Mouse (Mus musculus) heart, adult 2 months (tissue): ENCODE data around the gene Stmn1. TPM values are rescaled to one million over a fixed set of nuclear protein-coding genes. Genes with fewer than 3 reads are reported as not detected.
A peak's percentile ranks its signal among the peaks of the same experiment; 100 is the strongest.

ENCODE experiments used
- DNase-seq, 2 experiments: peaks; one replicate each; pipeline ENCODE4 v3.0.0; 2021
- H3K27ac ChIP-seq: fragments of 200-600 bp; 2 replicates; pipeline ENCODE4 v1.8.1; 2022
- H3K27me3 ChIP-seq: fragments of 200-500 bp; 2 replicates; pipeline ENCODE4 v1.6.1; 2012; ENCODE audit warnings: mild to moderate bottlenecking, low read length, inconsistent platforms, mixed read lengths; ENCODE audit not compliant: control insufficient read depth, insufficient read depth
- H3K36me3 ChIP-seq: fragments of 200-500 bp; 2 replicates; pipeline ENCODE4 v1.6.1; 2012; ENCODE audit warnings: low read length, inconsistent platforms; ENCODE audit not compliant: control insufficient read depth, insufficient read depth
- H3K4me1 ChIP-seq: fragments of 200-500 bp; 2 replicates; pipeline ENCODE4 v1.6.1; 2011; ENCODE audit warnings: low read length; ENCODE audit not compliant: control insufficient read depth, insufficient read depth
- H3K4me3 ChIP-seq: fragments of 200-600 bp; 2 replicates; pipeline ENCODE4 v1.8.1; 2022
- H3K79me2 ChIP-seq: fragments of 200-500 bp; replicated peaks from 2 replicates; pipeline ENCODE4 v1.6.1; 2012; ENCODE audit warnings: mild to moderate bottlenecking, inconsistent platforms, low read length, moderate library complexity, mixed read lengths; ENCODE audit not compliant: control insufficient read depth, insufficient read depth
- H3K9ac ChIP-seq: fragments of 200-500 bp; 2 replicates; pipeline ENCODE4 v1.6.1; 2012; ENCODE audit warnings: low read depth, mild to moderate bottlenecking, control low read depth, inconsistent platforms, low read length, mixed read lengths
- CTCF ChIP-seq: fragments of 200-600 bp; IDR thresholded peaks from 2 replicates; pipeline ENCODE4 v1.8.1; 2022; ENCODE audit warnings: antibody characterized with exemption, mild to moderate bottlenecking, moderate library complexity
- EP300 ChIP-seq: fragments of 200-500 bp; IDR thresholded peaks from 2 replicates; pipeline ENCODE4 v1.6.1; 2011; ENCODE audit warnings: low read depth, low read length, control low read depth; ENCODE audit not compliant: insufficient read depth
- POLR2A ChIP-seq: fragments of 200-500 bp; IDR thresholded peaks from 2 replicates; pipeline ENCODE4 v1.6.1; 2011; ENCODE audit warnings: mild to moderate bottlenecking, low read depth, low read length, control low read depth; ENCODE audit not compliant: insufficient read depth
- WGBS: fragments of 180-500 bp; shearing (Covaris S2); methylation state at CpG from one replicate; pipeline ENCODE4 v1.1.7; 2018; 5-methylcytosine and 5-hydroxymethylcytosine counted together
- intact Hi-C: fragments of 180-260 bp; cut with DNase I; formaldehyde crosslinking; loops from one replicate; pipeline ENCODE4 v1.15.1; 2025
- polyA plus RNA-seq: library from polyadenylated mRNA; depleted of rRNA; stranded (reverse); fragments of >200 nt; gene quantifications from 2 replicates; pipeline ENCODE4 v1.2.3, GENCODE M21; 2012
- total RNA-seq, 2 experiments: library from RNA; stranded (reverse); gene quantifications; 2 replicates each; pipeline ENCODE4 v1.2.3; 2021

Stmn1 gene
- total and polyA plus RNA-seq, 3 experiments: 10.9 to 23.0 (median 20.1) TPM

DNA sequence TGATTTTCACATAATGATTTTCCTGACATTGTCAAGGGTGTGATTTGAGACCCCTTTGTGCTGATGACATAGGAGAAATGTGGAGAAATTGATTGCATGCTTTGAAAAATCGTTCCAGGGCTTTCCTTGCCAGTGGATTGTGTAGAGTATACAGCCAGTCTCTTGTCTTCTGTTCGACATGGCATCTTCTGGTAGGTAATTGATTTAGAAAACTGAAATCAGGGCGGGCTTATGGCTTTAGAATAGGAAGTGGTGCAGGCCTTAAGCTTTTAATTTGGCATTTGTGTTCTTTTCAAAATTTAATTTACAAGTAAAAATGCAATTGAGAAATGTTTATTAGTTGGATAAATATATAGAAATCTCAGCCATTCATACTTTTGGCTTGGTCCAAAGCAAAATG, 1.9 kb downstream of the Stmn1 start:
- H3K27ac ChIP-seq: no peak overlapping the region
- no peaks in the 10 kb centered on the region for H3K27me3 ChIP-seq
- no peaks in the 10 kb centered on the region for H3K36me3 ChIP-seq
- no peak overlapping the region for H3K9ac ChIP-seq
- no peak for DNase-seq
- intact Hi-C loops: loop anchor here (2.0 to 5.0 kb wide), 2 partner anchors 73 to 223 kb away; partner anchors contain the start of genes Gm30191, Pafah2 and Zfp593
- H3K4me3 ChIP-seq: no peak overlapping the region
- no peaks in the 10 kb centered on the region for H3K4me1 ChIP-seq
- TF ChIP-seq POLR2A: no peak
- TF ChIP-seq EP300: no peak
- TF ChIP-seq CTCF: no peak
- WGBS: 79% methylated on average over 3 of the region's 3 CpGs
- no peaks in the 10 kb centered on the region for H3K79me2 ChIP-seq

DNA sequence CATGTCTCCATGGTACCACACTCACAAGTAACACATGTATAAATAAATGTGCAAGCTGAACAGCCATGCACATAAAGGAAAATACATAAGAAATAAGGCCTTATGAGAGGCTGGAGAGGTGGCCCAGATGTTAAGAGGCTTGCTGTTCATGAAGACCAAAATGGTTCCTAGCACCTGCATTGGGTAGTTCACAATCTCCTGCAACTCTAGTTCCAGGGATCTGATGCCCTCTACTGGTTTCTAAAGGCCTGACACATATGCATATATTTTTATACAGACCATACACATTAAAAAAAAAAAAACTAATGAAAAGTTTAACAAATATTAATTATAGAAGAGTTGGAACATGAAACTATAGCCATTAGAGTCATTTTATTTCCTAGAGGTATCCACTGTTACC, 3.3 kb downstream of the Stmn1 start:
- Histone ChIP-seq H3K4me1 (no peaks in the 10 kb centered on the region), H3K27me3 (no peaks in the 10 kb centered on the region), H3K36me3 (no peaks in the 10 kb centered on the region), H3K9ac (no peak overlapping the region), H3K4me3 (no peak overlapping the region), H3K79me2 (no peaks in the 10 kb centered on the region), H3K27ac (no peak overlapping the region)
- DNase-seq: no peak
- TF ChIP-seq EP300 (no peak), CTCF (peak; percentile 49)
- intact Hi-C loops: no loop called here

DNA sequence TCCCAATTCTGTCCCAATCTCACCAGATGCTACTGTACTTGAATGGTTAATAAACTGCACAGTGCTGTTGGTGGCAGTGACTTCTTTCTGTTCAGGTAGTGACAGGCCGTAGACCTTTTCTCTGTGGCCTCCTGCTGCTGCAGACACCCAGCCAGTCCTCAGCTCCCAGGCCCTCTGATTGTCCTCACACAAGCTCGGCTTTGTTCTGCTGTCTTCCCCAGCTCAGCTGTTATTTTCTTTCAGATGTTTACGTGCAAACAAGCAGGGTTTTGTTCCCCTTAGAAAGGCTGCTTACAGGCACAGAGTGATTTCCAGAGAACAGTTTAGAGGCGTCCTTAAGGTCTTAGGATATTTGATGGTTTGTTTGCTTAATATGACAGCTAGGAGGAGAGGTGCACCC, 5.6 kb downstream of the Stmn1 start:
- intact Hi-C loops: no loop called here
- H3K4me3 ChIP-seq: no peak overlapping the region
- TF ChIP-seq POLR2A (no peak), EP300 (no peak), CTCF (no peak)
- no peaks in the 10 kb centered on the region for H3K27me3 ChIP-seq
- H3K27ac ChIP-seq: no peak overlapping the region
- H3K4me1 ChIP-seq: peaks cover 2% of the 10 kb centered on the region
- no peak overlapping the region for H3K9ac ChIP-seq
- 90% methylated on average over 4 of the region's 4 CpGs for WGBS
- H3K36me3 ChIP-seq: no peaks in the 10 kb centered on the region
- H3K79me2 ChIP-seq: no peaks in the 10 kb centered on the region
- no peak for DNase-seq

- DNase-seq: no peak
- TF ChIP-seq POLR2A (no peak), CTCF (no peak), EP300 (no peak)
- H3K27ac ChIP-seq: no peak overlapping the region
- peaks cover 2% of the 10 kb centered on the region for H3K4me1 ChIP-seq
- H3K9ac ChIP-seq: no peak overlapping the region
- H3K36me3 ChIP-seq: no peaks in the 10 kb centered on the region
- no peaks in the 10 kb centered on the region for H3K27me3 ChIP-seq
- no peak overlapping the region for H3K4me3 ChIP-seq
- intact Hi-C loops: no loop called here
- 81% methylated on average over 8 of the region's 8 CpGs for WGBS
- no peaks in the 10 kb centered on the region for H3K79me2 ChIP-seq
Measured at GRCm38 (mm10) chr4:134474240-134474639, 6.1 kb downstream of the Stmn1 start.

GRCm38 (mm10) chr4:134476899-134477298, 8.8 kb downstream of the Stmn1 start:
- Histone ChIP-seq H3K4me3 (no peak overlapping the region), H3K9ac (no peak overlapping the region), H3K27ac (no peak overlapping the region), H3K79me2 (no peaks in the 10 kb centered on the region), H3K4me1 (peaks cover 2% of the 10 kb centered on the region), H3K36me3 (no peaks in the 10 kb centered on the region), H3K27me3 (no peaks in the 10 kb centered on the region)
- TF ChIP-seq POLR2A (no peak), CTCF (no peak), EP300 (no peak)
- intact Hi-C loops: no loop called here
- no peak for DNase-seq
- WGBS: 87% methylated on average over 8 of the region's 8 CpGs

- no peak overlapping the region for H3K27ac ChIP-seq
- peak overlapping the region; percentile 20; the same call in 1 of the 2 replicates for H3K9ac ChIP-seq
- no peaks in the 10 kb centered on the region for H3K27me3 ChIP-seq
- no peaks in the 10 kb centered on the region for H3K79me2 ChIP-seq
- peak; percentile 86 to 95 for DNase-seq
- no peaks in the 10 kb centered on the region for H3K36me3 ChIP-seq
- H3K4me3 ChIP-seq: no peak overlapping the region
- peaks cover 2% of the 10 kb centered on the region for H3K4me1 ChIP-seq
- intact Hi-C loops: loop anchor here (1.0 kb wide), 1 partner anchor 82 kb away; the partner anchor contains the start of gene Pafah2
- 5% methylated on average over 9 of the region's 9 CpGs for WGBS
- TF ChIP-seq POLR2A: no peak
- peak; percentile 100 for TF ChIP-seq CTCF
- peak; percentile 94 for TF ChIP-seq EP300
Measured at GRCm38 (mm10) chr4:134478031-134478430, 9.9 kb downstream of the Stmn1 start.
